Mouse (Mus musculus) thymus, adult 18-20 months (tissue): Measurements from ENCODE around the gene Cenpi.

Source experiments
- DNase-seq, 2 experiments: peaks; one replicate each; pipeline ENCODE4 v3.0.0; 2022; ENCODE audit warnings: mixed read lengths in 2 of 2

Cenpi gene

GRCm38 (mm10) chrX:134365421-134365820 lies 57.5 kb downstream of the Cenpi start:
- no peak for DNase-seq

GRCm38 (mm10) chrX:134366547-134366946 lies 58.7 kb downstream of the Cenpi start:
- DNase-seq, result no peak

GRCm38 (mm10) chrX:134371279-134371678 lies 63.4 kb downstream of the Cenpi start:
- DNase-seq, result no peak

GRCm38 (mm10) chrX:134374190-134374589 lies 66.3 kb downstream of the Cenpi start:
- DNase-seq, result no peak

GRCm38 (mm10) chrX:134384896-134385295 lies 77.0 kb downstream of the Cenpi start:
- no peak for DNase-seq

- no peak for DNase-seq
These were observed 91.1 kb downstream of the Cenpi start for GRCm38 (mm10) chrX:134398972-134399371.

GRCm38 (mm10) chrX:134403863-134404583 lies 96.1 kb downstream of the Cenpi start, which contains the start of gene Drp2:
TSS of gene Drp2 (plus strand) at chrX:134404551.
- DNase-seq, result no peak

- DNase-seq, result no peak
These were observed 96.7 kb downstream of the Cenpi start for GRCm38 (mm10) chrX:134404584-134404955.

- no peak for DNase-seq
These were observed 101.5 kb downstream of the Cenpi start for GRCm38 (mm10) chrX:134409354-134409900.

- no peak for DNase-seq
These were observed 104.2 kb downstream of the Cenpi start for GRCm38 (mm10) chrX:134412096-134412495.
